Mouse (Mus musculus) ES-Bruce4 (cell line): ENCODE results near the gene Zfp618.

Experiments used
- CTCF ChIP-seq: IDR thresholded peaks from one replicate; pipeline ENCODE4 v1.8.1; 2011; ENCODE audit warnings: low read depth, low read length
- POLR2A ChIP-seq: IDR thresholded peaks from one replicate; pipeline ENCODE4 v1.8.1; 2011; ENCODE audit warnings: low read length; ENCODE audit not compliant: insufficient read depth

GRCm38 (mm10) chr4:63118639-63119437 lies 153.5 kb downstream of the Zfp618 start:
- peak; percentile 91 for TF ChIP-seq CTCF
- no peak for TF ChIP-seq POLR2A
